Mouse (Mus musculus) gastrocnemius, postnatal 36 days (tissue): Measurements from ENCODE around the gene Gm10471. TPM values are rescaled to one million over a fixed set of nuclear protein-coding genes. Genes with fewer than 3 reads are reported as not detected.
"Not testable (repeated sequence)": the region's sequence is repeated elsewhere in the genome, so short reads cannot be mapped to it uniquely, and the experiment has no call there.

ENCODE experiments used
- DNase-seq, 2 experiments: peaks; one replicate each; pipeline ENCODE4 v3.0.0; 2022
- intact Hi-C: fragments of 180-260 bp; cut with DNase I; formaldehyde crosslinking; loops from one replicate; pipeline ENCODE4 v1.15.1; 2025
- long read RNA-seq, 2 experiments: library from polyadenylated mRNA; stranded (forward); transcript quantifications; one replicate each; pipeline ENCODE4 v2.0.0; 2021
- total RNA-seq, 2 experiments: library from RNA; stranded (reverse); gene quantifications; 2 replicates each; pipeline ENCODE4 v1.2.3; 2021

Gene Gm10471
- total RNA-seq: not detected
- long read RNA-seq, experiment 1: 0 reads
- long read RNA-seq, experiment 2: 0 reads

DNA sequence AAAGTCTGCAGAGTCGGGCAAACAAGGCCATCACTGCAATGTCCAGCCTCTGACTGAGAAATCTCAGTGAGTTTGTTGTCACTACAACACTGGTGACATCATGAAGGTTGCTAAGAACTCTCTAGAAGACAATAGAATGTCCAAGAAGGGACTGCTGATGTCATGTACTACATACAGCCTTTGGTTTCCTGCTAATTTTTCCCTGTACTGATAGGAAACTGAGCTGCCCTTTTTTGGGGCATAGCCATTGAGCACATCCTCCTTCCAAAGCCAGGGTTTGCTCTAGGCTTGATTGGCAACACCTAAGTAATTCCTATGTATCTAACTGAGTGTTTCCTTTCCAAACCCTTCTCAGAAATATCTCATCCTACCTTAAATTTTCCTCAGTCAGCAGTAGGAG is at the start of gene Gm10471:
Gene Gm10471, minus strand, starts transcription at position 101 of the 400 bp plus-strand sequence.
- DNase-seq, intact Hi-C loops: not testable (repeated sequence)

- intact Hi-C loops, DNase-seq: not testable (repeated sequence)
Measured at GRCm38 (mm10) chr5:26121321-26121720, 32.2 kb upstream of the Gm10471 start, which contains the start of gene Gm10220. Gm10220 (minus strand) TSS chr5:26121421.

DNA sequence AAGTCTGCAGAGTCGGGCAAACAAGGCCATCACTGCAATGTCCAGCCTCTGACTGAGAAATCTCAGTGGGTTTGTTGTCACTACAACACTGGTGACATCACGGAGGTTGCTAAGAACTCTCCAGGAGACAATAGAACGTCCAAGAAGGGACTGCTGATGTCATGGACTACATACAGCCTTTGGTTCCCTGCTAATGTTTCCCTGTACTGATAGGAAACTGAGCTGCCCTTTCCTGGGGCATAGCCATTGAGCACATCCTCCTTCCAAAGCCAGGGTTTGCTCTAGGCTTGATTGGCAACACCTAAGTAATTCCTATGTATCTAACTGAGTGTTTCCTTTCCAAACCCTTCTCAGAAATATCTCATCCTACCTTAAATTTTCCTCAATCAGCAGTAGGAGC is 16.2 kb upstream of the Gm10471 start, which contains the start of gene 5031410I06Rik:
Gene 5031410I06Rik, minus strand, starts transcription at position 101 of the 400 bp plus-strand sequence.
- intact Hi-C loops, DNase-seq: not testable (repeated sequence)

- intact Hi-C loops, DNase-seq: not testable (repeated sequence)
Measured at GRCm38 (mm10) chr5:26079023-26079422, 10.1 kb downstream of the Gm10471 start.

DNA sequence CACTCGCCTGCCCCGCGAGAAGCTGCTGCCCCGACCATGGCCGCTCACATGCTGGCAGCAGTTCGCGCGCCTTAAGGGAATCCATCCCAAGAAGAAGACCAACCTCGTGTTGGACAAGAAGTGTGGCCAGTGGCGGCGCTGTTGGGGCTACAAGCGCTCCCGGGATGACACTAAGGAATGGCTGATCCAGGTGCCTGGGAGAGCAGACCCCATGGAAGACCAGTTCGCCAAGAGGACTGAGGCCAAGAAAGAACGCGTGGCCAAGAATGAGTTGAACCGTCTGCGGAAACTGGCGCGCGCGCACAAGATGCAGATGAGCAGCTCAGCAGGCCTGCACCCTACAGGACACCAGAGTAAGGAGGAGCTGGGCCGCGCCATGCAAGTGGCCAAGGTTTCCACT is 18.4 kb downstream of the Gm10471 start:
- intact Hi-C loops: no loop called here
- no peak for DNase-seq

DNA sequence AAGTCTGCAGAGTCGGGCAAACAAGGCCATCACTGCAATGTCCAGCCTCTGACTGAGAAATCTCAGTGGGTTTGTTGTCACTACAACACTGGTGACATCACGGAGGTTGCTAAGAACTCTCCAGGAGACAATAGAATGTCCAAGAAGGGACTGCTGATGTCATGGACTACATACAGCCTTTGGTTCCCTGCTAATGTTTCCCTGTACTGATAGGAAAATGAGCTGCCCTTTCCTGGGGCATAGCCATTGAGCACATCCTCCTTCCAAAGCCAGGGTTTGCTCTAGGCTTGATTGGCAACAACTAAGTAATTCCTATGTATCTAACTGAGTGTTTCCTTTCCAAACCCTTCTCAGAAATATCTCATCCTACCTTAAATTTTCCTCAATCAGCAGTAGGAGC is 30.6 kb downstream of the Gm10471 start, which contains the start of gene Gm7347:
Gene Gm7347, minus strand, starts transcription at position 101 of the 400 bp plus-strand sequence.
- intact Hi-C loops: not testable (repeated sequence)

DNA sequence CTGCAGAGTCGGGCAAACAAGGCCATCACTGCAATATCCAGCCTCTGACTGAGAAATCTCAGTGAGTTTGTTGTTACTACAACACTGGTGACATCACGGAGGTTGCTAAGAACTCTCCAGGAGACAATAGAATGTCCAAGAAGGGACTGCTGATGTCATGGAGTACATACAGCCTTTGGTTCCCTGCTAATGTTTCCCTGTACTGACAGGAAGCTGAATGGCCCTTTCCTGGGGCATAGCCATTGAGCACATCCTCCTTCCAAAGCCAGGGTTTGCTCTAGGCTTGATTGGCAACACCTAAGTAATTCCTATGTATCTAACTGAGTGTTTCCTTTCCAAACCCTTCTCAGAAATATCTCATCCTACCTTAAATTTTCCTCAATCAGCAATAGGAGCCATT is 49.6 kb downstream of the Gm10471 start, which contains the start of gene Speer4a:
Gene Speer4a, minus strand, starts transcription at position 101 of the 400 bp plus-strand sequence.
- DNase-seq, intact Hi-C loops: not testable (repeated sequence)

More for the DNA sequence above, 30.6 kb downstream of the Gm10471 start, which contains the start of gene Gm7347:
- not testable (repeated sequence) for DNase-seq

Other genes with a start within 250 kb of the Gm10471 start
- not detected for gene Gm21663, start 146.9 kb downstream of the Gm10471 start, total RNA-seq
- not detected for gene Gm21671, start 134.9 kb downstream of the Gm10471 start, total RNA-seq
- gene Gm21680, start 116.6 kb downstream of the Gm10471 start, total RNA-seq: not detected
- not detected for gene Gm21698, start 100.6 kb downstream of the Gm10471 start, total RNA-seq
- not detected for gene Gm1979, start 84.5 kb downstream of the Gm10471 start, total RNA-seq
- not detected for gene Gm5862, start 66.4 kb downstream of the Gm10471 start, total RNA-seq
- gene Speer4a, start 49.7 kb downstream of the Gm10471 start, total RNA-seq: not detected
- gene Gm7347, start 30.7 kb downstream of the Gm10471 start, total RNA-seq: not detected
- gene 5031410I06Rik, start 16.1 kb upstream of the Gm10471 start, total RNA-seq: not detected
- gene Gm10220, start 32.1 kb upstream of the Gm10471 start, total RNA-seq: not detected
- gene Gm7361, start 168.4 kb upstream of the Gm10471 start, total RNA-seq: not detected